Mouse (Mus musculus) cerebellum, postnatal 36 days (tissue): ENCODE results near the gene Kpnb1.
A peak's percentile ranks its signal among the peaks of the same experiment; 100 is the strongest.

Source experiments
- DNase-seq, 2 experiments: peaks; one replicate each; pipeline ENCODE4 v3.0.0; 2021 to 2022; ENCODE audit warnings: mixed read lengths in 2 of 2

The Kpnb1 gene

GRCm38 (mm10) chr11:97140811-97141210 lies 46.9 kb downstream of the Kpnb1 start:
- no peak for DNase-seq

- no peak for DNase-seq
These were observed 48.4 kb downstream of the Kpnb1 start for GRCm38 (mm10) chr11:97139256-97139655.

- peak; percentile 48 to 62 for DNase-seq
These were observed 49.0 kb downstream of the Kpnb1 start for GRCm38 (mm10) chr11:97138554-97139226.

GRCm38 (mm10) chr11:97133270-97133669 lies 54.4 kb downstream of the Kpnb1 start:
- no peak for DNase-seq

GRCm38 (mm10) chr11:97132185-97132584 lies 55.5 kb downstream of the Kpnb1 start:
- DNase-seq: no peak

GRCm38 (mm10) chr11:97131683-97132082 lies 56.0 kb downstream of the Kpnb1 start:
- no peak for DNase-seq

- DNase-seq: no peak
These were observed 57.4 kb downstream of the Kpnb1 start for GRCm38 (mm10) chr11:97130318-97130717.

- no peak for DNase-seq
These were observed 58.7 kb downstream of the Kpnb1 start for GRCm38 (mm10) chr11:97128956-97129355.

- DNase-seq: no peak
These were observed 60.0 kb downstream of the Kpnb1 start for GRCm38 (mm10) chr11:97127470-97128223.

- DNase-seq: no peak
These were observed 60.8 kb downstream of the Kpnb1 start for GRCm38 (mm10) chr11:97126645-97127468.

GRCm38 (mm10) chr11:97124266-97125036 lies 63.2 kb downstream of the Kpnb1 start:
- DNase-seq: no peak

- no peak for DNase-seq
These were observed 64.3 kb downstream of the Kpnb1 start for GRCm38 (mm10) chr11:97123282-97123890.

GRCm38 (mm10) chr11:97120641-97121040 lies 67.0 kb downstream of the Kpnb1 start:
- DNase-seq: no peak

- DNase-seq: no peak
These were observed 67.5 kb downstream of the Kpnb1 start for GRCm38 (mm10) chr11:97120221-97120620.

- DNase-seq: no peak
These were observed 71.9 kb downstream of the Kpnb1 start for GRCm38 (mm10) chr11:97115797-97116196.

GRCm38 (mm10) chr11:97114671-97115601 lies 72.7 kb downstream of the Kpnb1 start, which contains the start of gene Tbx21:
Gene Tbx21 (minus strand): TSS chr11:97115331.
- no peak for DNase-seq

- no peak for DNase-seq
These were observed 75.1 kb downstream of the Kpnb1 start for GRCm38 (mm10) chr11:97112519-97113125.
